Mouse (Mus musculus) hindbrain, embryonic 14.5 days (tissue): Measurements from ENCODE around the gene Tgm3. TPM values are rescaled to one million over a fixed set of nuclear protein-coding genes. Genes with fewer than 3 reads are reported as not detected.
A peak's percentile ranks its signal among the peaks of the same experiment; 100 is the strongest.

ENCODE experiments used
- ATAC-seq: fragments of 200-750 bp; cut with Nextera tagmentation; 2 replicates; pipeline ENCODE4 v1.8.0; 2017; ENCODE audit warnings: moderate number of reproducible peaks, mild to moderate bottlenecking, moderate TSS enrichment, moderate library complexity; ENCODE audit not compliant: low FRiP score
- DNase-seq: peaks from one replicate; pipeline ENCODE4 v3.0.0-alpha.2; 2015; ENCODE audit warnings: low spot score
- H3K27ac ChIP-seq: fragments of 300-500 bp; sonication (generic); 2 replicates; pipeline ENCODE4 v1.5.1; 2014; ENCODE audit warnings: mild to moderate bottlenecking, moderate library complexity
- H3K27me3 ChIP-seq: fragments of 300-500 bp; sonication (generic); 2 replicates; pipeline ENCODE4 v1.6.1; 2014; ENCODE audit warnings: mild to moderate bottlenecking, low read length, mixed read lengths; ENCODE audit not compliant: control insufficient read depth, insufficient read depth
- H3K36me3 ChIP-seq: fragments of 300-500 bp; sonication (generic); replicated peaks from 2 replicates; pipeline ENCODE4 v1.6.1; 2014; ENCODE audit not compliant: control insufficient read depth, insufficient read depth
- H3K4me1 ChIP-seq: fragments of 300-500 bp; sonication (generic); replicated peaks from 2 replicates; pipeline ENCODE4 v1.6.1; 2014; ENCODE audit warnings: antibody characterized with exemption, low read length, mixed read lengths; ENCODE audit not compliant: control insufficient read depth, insufficient read depth
- H3K4me2 ChIP-seq: fragments of 300-500 bp; sonication (generic); replicated peaks from 2 replicates; pipeline ENCODE4 v1.6.1; 2014; ENCODE audit warnings: mild to moderate bottlenecking, moderate library complexity
- H3K4me3 ChIP-seq: fragments of 300-500 bp; sonication (generic); replicated peaks from 2 replicates; pipeline ENCODE4 v1.5.1; 2014; ENCODE audit warnings: mild to moderate bottlenecking, low read length
- H3K9ac ChIP-seq: fragments of 300-500 bp; sonication (generic); 2 replicates; pipeline ENCODE4 v1.6.1; 2014
- H3K9me3 ChIP-seq: fragments of 300-500 bp; sonication (generic); 2 replicates; pipeline ENCODE4 v1.6.1; 2016; ENCODE audit warnings: low read length; ENCODE audit not compliant: control insufficient read depth
- WGBS: fragments of 180-500 bp; shearing (Covaris S2); extraction: QIAGEN DNeasy Blood & Tissue Kit; methylation state at CpG from one replicate; pipeline ENCODE4 v1.1.7; 2014; 5-methylcytosine and 5-hydroxymethylcytosine counted together
- microRNA-seq: library from miRNA; unstranded; fragments of <30 nt; microRNA quantifications from one replicate; pipeline ENCODE4, GENCODE M21; 2016
- polyA plus RNA-seq: library from polyadenylated mRNA; unstranded; fragments of >200 nt; fragmentation: Nextera tagmentation; extraction: Ambion mirVana; gene quantifications from 2 replicates; pipeline ENCODE4 v1.2.1, GENCODE M21; 2014

Tgm3 gene
- polyA plus RNA-seq, 1 experiment from 2014 or later, result 0.05 TPM

DNA sequence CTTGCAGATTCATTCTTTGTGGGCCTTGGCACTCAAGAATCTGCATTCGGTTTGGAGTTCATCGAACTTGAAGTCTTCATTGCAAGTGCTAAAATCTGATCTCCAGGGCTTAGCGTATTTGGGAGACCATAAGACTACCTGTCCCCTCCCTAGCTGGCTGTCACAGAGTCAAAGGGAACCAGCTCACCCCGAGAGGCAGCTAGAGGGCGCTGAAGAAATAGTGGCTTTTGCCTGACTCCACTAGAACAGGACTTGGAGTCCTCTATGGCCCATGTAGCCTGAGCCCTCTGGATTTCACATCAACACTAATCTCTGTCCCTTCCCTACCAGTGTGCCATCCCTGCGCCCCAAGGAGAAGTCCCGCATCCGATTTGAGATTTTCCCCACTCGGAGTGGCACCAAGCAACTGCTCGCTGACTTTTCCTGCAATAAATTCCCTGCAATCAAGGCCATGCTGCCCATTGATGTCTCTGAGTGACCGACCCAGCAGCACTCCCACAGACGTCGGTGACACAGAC lies 35.8 kb downstream of the Tgm3 start:
- ATAC-seq (no peak), DNase-seq (no peak)
- Histone ChIP-seq H3K9ac (no peak overlapping the region), H3K36me3 (no peaks in the 10 kb centered on the region), H3K27ac (no peak overlapping the region), H3K4me3 (no peak overlapping the region), H3K9me3 (no peaks in the 10 kb centered on the region), H3K27me3 (no peaks in the 10 kb centered on the region), H3K4me1 (no peaks in the 10 kb centered on the region), H3K4me2 (no peak overlapping the region)
- WGBS, result 78% methylated on average over 13 of the region's 13 CpGs

DNA sequence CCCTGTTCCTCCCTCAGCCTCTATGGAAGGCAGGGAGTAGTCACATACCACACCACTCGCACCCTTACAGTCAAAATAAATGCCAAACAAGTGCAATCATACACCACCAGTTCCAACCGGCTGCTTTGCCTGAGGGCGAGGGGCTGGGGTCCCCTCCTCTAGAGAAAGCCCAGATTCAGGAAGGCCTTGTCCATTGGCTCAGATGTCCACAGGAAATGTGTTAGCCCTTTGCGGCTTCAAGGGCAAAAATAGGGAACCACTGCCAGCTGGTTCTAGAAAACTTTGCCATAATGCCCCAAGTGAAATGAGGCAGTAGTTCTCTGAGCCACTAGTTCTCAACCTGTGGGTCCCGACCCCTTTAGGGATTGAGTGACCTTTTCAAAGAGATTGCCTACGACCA lies 36.6 kb downstream of the Tgm3 start:
- no peak overlapping the region for H3K4me2 ChIP-seq
- 88% methylated on average over 6 of the region's 6 CpGs for WGBS
- no peak overlapping the region for H3K9ac ChIP-seq
- no peak for ATAC-seq
- DNase-seq, result no peak
- no peaks in the 10 kb centered on the region for H3K36me3 ChIP-seq
- H3K9me3 ChIP-seq, result no peaks in the 10 kb centered on the region
- H3K4me1 ChIP-seq, result no peaks in the 10 kb centered on the region
- H3K4me3 ChIP-seq, result no peak overlapping the region
- no peaks in the 10 kb centered on the region for H3K27me3 ChIP-seq
- H3K27ac ChIP-seq, result no peak overlapping the region

DNA sequence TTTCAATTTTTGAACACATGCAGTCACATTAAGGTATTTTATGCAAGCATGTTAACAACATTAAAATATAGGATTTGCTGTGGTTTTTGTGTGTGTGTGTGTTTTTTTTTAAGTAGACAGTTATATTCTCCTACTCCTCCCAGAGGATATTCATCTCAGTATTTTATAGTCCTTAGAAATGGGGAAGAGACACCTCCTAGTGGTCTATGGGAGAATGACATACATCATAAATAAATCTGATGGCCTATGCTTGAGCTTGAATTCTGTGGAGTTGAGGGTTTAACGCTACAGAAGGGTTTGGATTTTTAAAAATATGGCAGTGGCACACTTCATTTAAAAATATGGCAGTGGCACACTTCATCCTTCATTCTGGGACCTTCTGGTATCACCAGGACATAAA lies 46.0 kb downstream of the Tgm3 start:
- no peaks in the 10 kb centered on the region for H3K4me1 ChIP-seq
- no peaks in the 10 kb centered on the region for H3K9me3 ChIP-seq
- no peak overlapping the region for H3K4me3 ChIP-seq
- ATAC-seq (no peak), DNase-seq (peak; percentile 77)
- no peak overlapping the region for H3K27ac ChIP-seq
- no peaks in the 10 kb centered on the region for H3K36me3 ChIP-seq
- H3K9ac ChIP-seq, result no peak overlapping the region
- no peak overlapping the region for H3K4me2 ChIP-seq
- 60% methylated on average over 1 of the region's 1 CpGs for WGBS
- no peaks in the 10 kb centered on the region for H3K27me3 ChIP-seq

DNA sequence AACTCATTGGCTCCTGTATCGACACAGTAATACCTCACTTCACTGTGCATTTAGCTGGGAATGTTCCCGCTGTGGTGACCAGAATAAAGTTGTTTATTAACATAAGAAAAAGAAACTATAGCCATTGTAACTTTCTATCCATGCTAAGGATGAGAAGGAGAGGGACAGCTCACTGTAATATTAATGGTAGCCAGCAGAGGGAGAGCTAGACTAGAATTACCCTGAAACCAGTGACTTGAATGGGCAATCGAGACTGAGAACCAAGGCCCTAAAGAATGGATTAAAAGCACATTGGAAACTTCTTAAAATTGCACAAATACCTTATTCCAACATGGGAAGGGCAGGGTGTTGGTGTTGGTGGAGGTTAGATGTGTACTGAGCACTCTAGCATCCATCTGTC lies 56.1 kb downstream of the Tgm3 start:
- no peaks in the 10 kb centered on the region for H3K9me3 ChIP-seq
- H3K4me1 ChIP-seq, result no peaks in the 10 kb centered on the region
- H3K27ac ChIP-seq, result no peak overlapping the region
- no peak overlapping the region for H3K4me3 ChIP-seq
- ATAC-seq, result no peak
- H3K27me3 ChIP-seq, result no peaks in the 10 kb centered on the region
- 15% methylated on average over 3 of the region's 3 CpGs for WGBS
- H3K36me3 ChIP-seq, result no peaks in the 10 kb centered on the region
- no peak overlapping the region for H3K9ac ChIP-seq
- peak; percentile 77 for DNase-seq
- no peak overlapping the region for H3K4me2 ChIP-seq

DNA sequence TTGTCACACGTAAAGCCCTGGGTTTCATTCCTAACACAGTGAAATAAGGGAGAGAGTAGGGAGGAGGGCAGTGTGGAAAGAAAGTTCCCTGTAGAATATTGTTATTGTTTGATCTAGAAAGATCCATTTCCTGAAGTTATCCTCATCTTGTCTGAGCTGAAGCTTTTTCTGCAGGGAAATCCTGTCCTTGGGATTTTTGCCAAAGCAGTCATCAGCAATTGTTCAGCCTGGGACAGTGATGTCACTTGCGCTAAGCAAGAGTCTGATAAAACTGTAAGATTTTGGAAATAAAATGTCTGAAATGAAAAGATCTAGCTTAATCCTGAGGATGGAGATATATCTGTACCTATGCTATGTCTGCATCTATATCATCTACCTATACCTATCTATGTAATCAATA lies 58.2 kb downstream of the Tgm3 start:
- H3K27me3 ChIP-seq, result no peaks in the 10 kb centered on the region
- 86% methylated on average over 2 of the region's 2 CpGs for WGBS
- H3K9ac ChIP-seq, result no peak overlapping the region
- no peak overlapping the region for H3K4me2 ChIP-seq
- H3K27ac ChIP-seq, result no peak overlapping the region
- H3K4me3 ChIP-seq, result no peak overlapping the region
- H3K4me1 ChIP-seq, result no peaks in the 10 kb centered on the region
- DNase-seq (no peak), ATAC-seq (no peak)
- no peaks in the 10 kb centered on the region for H3K9me3 ChIP-seq
- H3K36me3 ChIP-seq, result no peaks in the 10 kb centered on the region

Small RNA genes lying within 50 kb of the gene (microRNA-seq; reads per million reads assigned to microRNA genes)
- gene Mir6339, result not detected

Other genes with a start within 250 kb of the Tgm3 start
- 10.3 and 12.1 TPM in 2 replicates for gene Stk35, start 211.8 kb upstream of the Tgm3 start, polyA plus RNA-seq
- 0.07 TPM in 2 replicates for gene Tgm6, start 100.1 kb downstream of the Tgm3 start, polyA plus RNA-seq
- gene Snrpb, start 167.1 kb downstream of the Tgm3 start, polyA plus RNA-seq, result 296 and 309 TPM in 2 replicates
- gene Tmc2, start 182.8 kb downstream of the Tgm3 start, polyA plus RNA-seq, result not detected in 2 replicates